Mouse (Mus musculus) ES-E14 (cell line): ENCODE data around the gene Rpl38.

Experiments used
- CHD2 ChIP-seq: IDR thresholded peaks from 2 replicates; pipeline ENCODE4 v1.6.1; 2014; ENCODE audit warnings: mild to moderate bottlenecking, low read depth, low read length, inconsistent platforms
- MAFK ChIP-seq: IDR thresholded peaks from 2 replicates; pipeline ENCODE4 v1.6.1; 2014; ENCODE audit warnings: mild to moderate bottlenecking, low read depth, low read length, inconsistent platforms; ENCODE audit not compliant: insufficient read depth

DNA sequence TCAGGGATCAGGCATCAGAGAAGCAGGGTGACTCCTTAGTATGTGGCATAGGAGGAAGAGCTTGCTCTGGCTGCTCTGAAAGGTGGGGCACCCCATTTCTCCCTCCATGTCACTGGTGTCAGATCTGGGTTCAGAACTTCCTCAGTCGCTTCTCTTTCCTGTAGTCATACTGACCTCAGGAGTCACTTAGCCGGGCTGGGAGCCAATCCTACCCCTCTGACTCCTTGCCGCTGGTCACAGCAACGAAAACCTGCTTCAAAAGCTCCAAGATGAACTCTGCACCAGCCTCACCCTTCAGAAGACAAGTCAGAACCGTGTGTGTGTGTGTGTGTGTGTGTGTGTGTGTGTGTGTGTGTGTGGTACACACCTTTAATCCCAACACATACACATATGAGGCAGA is 38.0 kb downstream of the Rpl38 start:
- no peak for TF ChIP-seq MAFK
- TF ChIP-seq CHD2, result no peak
